In genomic region chr5:64579494-64580339, GRCm38 (mm10) we compare ENCODE assay signal across 8 mouse cellular contexts.
DNase-seq lines count a peak whose midpoint lies in the region; ATAC-seq lines count a peak whose summit lies in the region.

No protein-coding gene starts in this region.

- no peaks in the 10 kb centered on the region for H3K36me3 ChIP-seq in neural tube, embryonic 11.5 days (ENCODE audit: control insufficient read depth, insufficient read depth, low read length)
- H3K36me3 ChIP-seq in embryonic facial prominence, embryonic 11.5 days (replicated peaks; ENCODE audit: control insufficient read depth, insufficient read depth, low read depth, low read length), result no peaks in the 10 kb centered on the region
- H3K36me3 ChIP-seq in lung, embryonic 16.5 days (ENCODE audit: control insufficient read depth, insufficient read depth, low read length), result no peaks in the 10 kb centered on the region
- no peaks in the 10 kb centered on the region for H3K36me3 ChIP-seq in stomach, embryonic 15.5 days

- peaks cover 20% of the 10 kb centered on the region for H3K4me1 ChIP-seq in neural tube, embryonic 11.5 days (ENCODE audit: control insufficient read depth, insufficient read depth, low read length)
- H3K4me1 ChIP-seq in embryonic facial prominence, embryonic 11.5 days (ENCODE audit: control insufficient read depth, insufficient read depth, low read length), result peaks cover 8% of the 10 kb centered on the region
- H3K4me1 ChIP-seq in lung, embryonic 16.5 days (replicated peaks; ENCODE audit: control insufficient read depth, insufficient read depth, low read length), result peaks cover 34% of the 10 kb centered on the region
- H3K4me1 ChIP-seq in stomach, embryonic 15.5 days, result peaks cover 27% of the 10 kb centered on the region

- H3K9ac ChIP-seq in neural tube, embryonic 11.5 days (ENCODE audit: low read length), result peak overlapping the region; percentile 41; the same call in 1 of the 2 replicates
- peak overlapping the region; percentile 34; the same call in 1 of the 2 replicates for H3K9ac ChIP-seq in embryonic facial prominence, embryonic 11.5 days (replicated peaks; ENCODE audit: low read length)
- peak overlapping the region; percentile 60 for H3K9ac ChIP-seq in lung, embryonic 16.5 days (ENCODE audit: low read length)
- H3K9ac ChIP-seq in stomach, embryonic 15.5 days, result no peak overlapping the region

- no peak overlapping the region for H3K4me3 ChIP-seq in neural tube, embryonic 11.5 days (ENCODE audit: low read depth, low read length)
- H3K4me3 ChIP-seq in embryonic facial prominence, embryonic 11.5 days (ENCODE audit: low read depth, low read length), result 0 out of 2 replicates have a peak overlapping the region, but pooled peaks have one; percentile 1
- H3K4me3 ChIP-seq in lung, embryonic 16.5 days (ENCODE audit: low read length), result no peak overlapping the region
- H3K4me3 ChIP-seq in stomach, embryonic 15.5 days (replicated peaks), result no peak overlapping the region; the same call in 1 of the 2 replicates

- H3K4me2 ChIP-seq in neural tube, embryonic 11.5 days (ENCODE audit: low read depth), result peak overlapping the region; percentile 25; the same call in 1 of the 2 replicates
- H3K4me2 ChIP-seq in embryonic facial prominence, embryonic 11.5 days (ENCODE audit: low read depth, low read length), result no peak overlapping the region; the same call in 1 of the 2 replicates
- peak overlapping the region; percentile 43 for H3K4me2 ChIP-seq in lung, embryonic 16.5 days (ENCODE audit: low read depth, low read length)
- H3K4me2 ChIP-seq in stomach, embryonic 15.5 days, result peak overlapping the region; percentile 49

- 6% methylated on average over 14 of the region's 14 CpGs for WGBS in neural tube, embryonic 11.5 days
- WGBS in embryonic facial prominence, embryonic 11.5 days, result 10% methylated on average over 14 of the region's 14 CpGs
- WGBS in lung, embryonic 16.5 days, result 3% methylated on average over 14 of the region's 14 CpGs
- 7% methylated on average over 14 of the region's 14 CpGs for WGBS in stomach, embryonic 15.5 days

- peak; percentile 65; the same call in 1 of the 2 replicates for ATAC-seq in neural tube, embryonic 11.5 days (ENCODE audit: insufficient read depth, low FRiP score, low TSS enrichment)
- ATAC-seq in embryonic facial prominence, embryonic 11.5 days (replicated peaks; ENCODE audit: insufficient number of reproducible peaks, low FRiP score, low TSS enrichment, low read depth), result peak; percentile 60
- ATAC-seq in lung, embryonic 16.5 days (ENCODE audit: low read depth), result peak; percentile 67
- ATAC-seq in stomach, embryonic 15.5 days (ENCODE audit: insufficient read depth, low FRiP score, low read depth), result peak; percentile 90

- peak; percentile 63 for DNase-seq in neural tube, embryonic 11.5 days (ENCODE audit: low spot score)
- DNase-seq in neural tube, embryonic 10.5 days (ENCODE audit: extremely low spot score, low spot score), result no peak
- peak; percentile 47 for DNase-seq in embryonic facial prominence, embryonic 11.5 days (ENCODE audit: low spot score)
- DNase-seq in heart, adult 9 months (ENCODE audit: low spot score in 2 of 2), result peak; percentile 69 to 76
- DNase-seq in kidney, adult 9 months, result peak; percentile 98
- DNase-seq in cerebellum, adult 18-20 months, result no peak

- no peaks in the 10 kb centered on the region for H3K9me3 ChIP-seq in neural tube, embryonic 11.5 days (ENCODE audit: control insufficient read depth, low read length)
- no peaks in the 10 kb centered on the region for H3K9me3 ChIP-seq in embryonic facial prominence, embryonic 11.5 days (replicated peaks; ENCODE audit: control insufficient read depth, low read length)
- no peaks in the 10 kb centered on the region for H3K9me3 ChIP-seq in lung, embryonic 16.5 days (ENCODE audit: control insufficient read depth, low read length)
- H3K9me3 ChIP-seq in stomach, embryonic 15.5 days, result no peaks in the 10 kb centered on the region

- H3K27ac ChIP-seq in neural tube, embryonic 11.5 days (ENCODE audit: low read depth, low read length), result peak overlapping the region; percentile 82
- peak overlapping the region; percentile 59 for H3K27ac ChIP-seq in embryonic facial prominence, embryonic 11.5 days (replicated peaks; ENCODE audit: low read depth, low read length)
- peak overlapping the region; percentile 81 for H3K27ac ChIP-seq in lung, embryonic 16.5 days (ENCODE audit: low read length)
- peak overlapping the region; percentile 91 for H3K27ac ChIP-seq in stomach, embryonic 15.5 days

- no peaks in the 10 kb centered on the region for H3K27me3 ChIP-seq in neural tube, embryonic 11.5 days (ENCODE audit: control insufficient read depth, insufficient read depth, low read length)
- no peaks in the 10 kb centered on the region for H3K27me3 ChIP-seq in embryonic facial prominence, embryonic 11.5 days (ENCODE audit: control insufficient read depth, insufficient read depth, low read length)
- no peaks in the 10 kb centered on the region for H3K27me3 ChIP-seq in lung, embryonic 16.5 days (ENCODE audit: control insufficient read depth, insufficient read depth, low read depth, low read length)
- H3K27me3 ChIP-seq in stomach, embryonic 15.5 days (replicated peaks), result no peaks in the 10 kb centered on the region

Comparison
In these comparisons a context has a peak if more than half of its experiments do, and no peak if none do; other contexts are left out.
1. DNase-seq: peak in neural tube, embryonic 11.5 days (single experiment), embryonic facial prominence, embryonic 11.5 days (single experiment), heart, adult 9 months (2 of 2) and kidney, adult 9 months (single experiment); none in neural tube, embryonic 10.5 days (single experiment) and cerebellum, adult 18-20 months (0 of 2).
2. Peak in every context shown above with its lines, with median percentiles within 50 percentile points of each other: ATAC-seq and H3K27ac ChIP-seq.